Mouse (Mus musculus) ovary, postnatal 36 days (tissue): ENCODE results near the gene Defa22.
"Not testable (repeated sequence)": the region's sequence is repeated elsewhere in the genome, so short reads cannot be mapped to it uniquely, and the experiment has no call there.

Source experiments
- DNase-seq: peaks from one replicate; pipeline ENCODE4 v3.0.0; 2022; ENCODE audit warnings: low spot score, mixed read lengths

Defa22 gene

DNA sequence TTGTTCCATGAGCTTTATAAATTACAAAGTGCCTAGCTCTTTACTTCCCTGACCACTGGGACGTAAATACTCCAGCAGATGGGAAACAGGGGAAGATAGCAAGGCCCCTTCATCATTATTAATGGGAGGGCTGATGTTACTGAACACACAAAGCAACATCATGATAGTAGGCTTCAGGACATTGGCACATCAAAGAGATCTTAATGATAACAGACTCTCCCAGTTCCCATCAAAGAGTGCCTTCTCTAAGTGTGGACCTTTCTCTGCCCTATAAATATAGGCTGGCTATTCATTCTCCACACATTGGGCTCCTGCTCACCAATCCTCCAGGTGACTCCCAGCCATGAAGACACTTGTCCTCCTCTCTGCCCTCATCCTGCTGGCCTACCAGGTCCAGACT, at the start of gene Defa22:
Defa22 (plus strand) TSS at position 301 of the 400 bp plus-strand sequence.
- DNase-seq = not testable (repeated sequence)

DNA sequence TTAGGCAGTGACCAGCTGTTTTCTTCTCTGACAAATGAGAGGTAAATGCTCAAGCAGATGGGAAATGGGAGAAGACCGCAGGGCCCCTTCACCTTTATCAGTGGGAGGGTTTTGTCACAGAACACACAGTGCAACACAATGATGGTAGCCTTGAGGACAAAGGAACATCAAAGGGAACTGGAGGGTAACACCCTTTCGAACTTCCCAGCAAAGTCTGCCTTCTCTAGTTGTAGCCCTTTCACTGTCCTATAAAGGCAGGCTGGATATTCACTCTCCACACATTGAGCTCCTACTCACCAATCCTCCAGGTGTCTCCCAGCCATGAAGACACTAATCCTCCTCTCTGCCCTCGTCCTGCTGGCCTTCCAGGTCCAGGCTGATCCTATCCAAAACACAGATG, 27.7 kb upstream of the Defa22 start, which contains the start of gene Defa30:
Defa30 (plus strand) TSS at position 301 of the 400 bp plus-strand sequence.
- DNase-seq = not testable (repeated sequence)

DNA sequence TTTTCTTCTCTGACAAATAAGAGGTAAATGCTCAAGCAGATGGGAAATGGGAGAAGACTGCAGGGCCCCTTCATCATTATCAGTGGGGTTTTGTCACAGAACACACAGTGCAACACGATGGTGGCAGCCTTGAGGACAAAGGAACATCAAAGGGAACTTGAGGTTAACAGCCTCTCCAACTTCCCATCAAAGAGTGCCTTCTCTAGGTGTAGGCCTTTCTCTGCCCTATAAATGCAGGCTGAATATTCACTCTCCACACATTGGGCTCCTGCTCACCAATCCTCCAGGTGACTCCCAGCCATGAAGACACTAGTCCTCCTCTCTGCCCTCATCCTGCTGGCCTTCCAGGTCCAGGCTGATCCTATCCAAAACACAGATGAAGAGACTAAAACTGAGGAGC, 29.2 kb downstream of the Defa22 start, which contains the start of gene Defa31:
Defa31 (plus strand) TSS at position 301 of the 400 bp plus-strand sequence.
- DNase-seq = not testable (repeated sequence)

DNA sequence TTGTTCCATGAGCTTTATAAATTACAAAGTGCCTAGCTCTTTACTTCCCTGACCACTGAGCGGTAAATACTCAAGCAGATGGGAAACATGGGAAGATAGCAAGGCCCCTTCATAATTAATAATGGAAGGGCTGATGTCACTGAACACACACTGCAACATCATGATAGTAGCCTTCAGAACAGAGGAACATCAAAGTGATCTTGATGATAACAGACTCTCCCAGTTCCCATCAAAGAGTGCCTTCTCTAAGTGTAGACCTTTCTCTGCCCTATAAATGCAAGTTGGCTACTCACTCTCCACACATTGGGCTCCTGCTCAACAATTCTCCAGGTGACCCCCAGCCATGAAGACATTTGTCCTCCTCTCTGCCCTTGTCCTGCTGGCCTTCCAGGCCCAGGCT, 39.2 kb downstream of the Defa22 start, which contains the start of gene Gm15293:
Gm15293 (plus strand) TSS at position 301 of the 400 bp plus-strand sequence.
- DNase-seq = not testable (repeated sequence)
